Mouse (Mus musculus) E14TG2a.4 (cell line): Measurements from ENCODE around the gene Gbgt1.
"Not testable (repeated sequence)": the region's sequence is repeated elsewhere in the genome, so short reads cannot be mapped to it uniquely, and the experiment has no call there.

Source experiments
- H3K27me3 ChIP-seq: 2 replicates; pipeline ENCODE4 v1.6.1; 2014; ENCODE audit warnings: low read length, control low read depth; ENCODE audit not compliant: insufficient read depth
- H3K36me3 ChIP-seq: 2 replicates; pipeline ENCODE4 v1.6.1; 2014; ENCODE audit warnings: low read length, control low read depth; ENCODE audit not compliant: insufficient read depth
- H3K4me1 ChIP-seq: replicated peaks from 2 replicates; pipeline ENCODE4 v1.6.1; 2014; ENCODE audit warnings: low read depth, low read length, control low read depth
- H3K4me3 ChIP-seq: replicated peaks from 2 replicates; pipeline ENCODE4 v1.5.1; 2014; ENCODE audit warnings: mild to moderate bottlenecking, low read length
- H3K9me3 ChIP-seq: 2 replicates; pipeline ENCODE4 v1.6.1; 2014; ENCODE audit warnings: low read length, control low read depth
- CTCF ChIP-seq: conservative IDR thresholded peaks from 2 replicates; pipeline ENCODE4 v1.5.1; 2014; ENCODE audit warnings: low read length
- NANOG ChIP-seq: IDR thresholded peaks from 2 replicates; pipeline ENCODE4 v1.6.1; 2014; ENCODE audit warnings: borderline replicate concordance, low read length, mixed read lengths
- POU5F1 ChIP-seq: IDR thresholded peaks from 2 replicates; pipeline ENCODE4 v1.6.1; 2014; ENCODE audit warnings: low read length, borderline replicate concordance

Gbgt1 gene

GRCm38 (mm10) chr2:28467860-28468485 lies 28.7 kb upstream of the Gbgt1 start, which contains the start of gene Mrps2:
Gene Mrps2, plus strand, starts transcription at chr2:28468066.
- TF ChIP-seq POU5F1, result no peak
- no peak for TF ChIP-seq NANOG
- 0 out of 2 replicates have a peak, but pooled peaks have one; percentile 8 for TF ChIP-seq CTCF
- H3K27me3 ChIP-seq, result peaks cover 3% of the 10 kb centered on the region; the same call in 1 of the 2 replicates
- H3K4me1 ChIP-seq, result peaks cover 73% of the 10 kb centered on the region
- no peaks in the 10 kb centered on the region for H3K9me3 ChIP-seq
- peaks cover 41% of the 10 kb centered on the region for H3K36me3 ChIP-seq
- H3K4me3 ChIP-seq, result peak within 1 kb of the TSS; percentile 99

- peak overlapping the region; percentile 99 for H3K4me3 ChIP-seq
- H3K27me3 ChIP-seq, result peaks cover 3% of the 10 kb centered on the region; the same call in 1 of the 2 replicates
- no peaks in the 10 kb centered on the region for H3K9me3 ChIP-seq
- TF ChIP-seq CTCF (no peak), POU5F1 (no peak), NANOG (no peak)
- H3K4me1 ChIP-seq, result peaks cover 71% of the 10 kb centered on the region
- H3K36me3 ChIP-seq, result peaks cover 41% of the 10 kb centered on the region
Measured at GRCm38 (mm10) chr2:28468486-28469225, 28.0 kb upstream of the Gbgt1 start.

GRCm38 (mm10) chr2:28469461-28469860 lies 27.2 kb upstream of the Gbgt1 start:
- Histone ChIP-seq H3K9me3 (no peaks in the 10 kb centered on the region), H3K36me3 (peaks cover 41% of the 10 kb centered on the region), H3K27me3 (peaks cover 3% of the 10 kb centered on the region; the same call in 1 of the 2 replicates), H3K4me1 (peaks cover 68% of the 10 kb centered on the region), H3K4me3 (peak overlapping the region; percentile 99)
- TF ChIP-seq POU5F1, result no peak

- TF ChIP-seq POU5F1, result no peak
- TF ChIP-seq NANOG, result no peak
- no peak for TF ChIP-seq CTCF
- peaks cover 57% of the 10 kb centered on the region for H3K4me1 ChIP-seq
- no peaks in the 10 kb centered on the region for H3K9me3 ChIP-seq
- peak overlapping the region; percentile 99 for H3K4me3 ChIP-seq
- H3K36me3 ChIP-seq, result peaks cover 41% of the 10 kb centered on the region
- H3K27me3 ChIP-seq, result no peaks in the 10 kb centered on the region
Measured at GRCm38 (mm10) chr2:28470591-28470990, 26.1 kb upstream of the Gbgt1 start.

- H3K4me3 ChIP-seq, H3K27me3 ChIP-seq, H3K9me3 ChIP-seq: not testable (repeated sequence)
- Histone ChIP-seq H3K36me3 (peaks cover 41% of the 10 kb centered on the region), H3K4me1 (peaks cover 49% of the 10 kb centered on the region)
Measured at GRCm38 (mm10) chr2:28472011-28472410, 24.7 kb upstream of the Gbgt1 start.

- H3K27me3 ChIP-seq, H3K4me3 ChIP-seq, H3K9me3 ChIP-seq, H3K36me3 ChIP-seq: not testable (repeated sequence)
- peaks cover 31% of the 10 kb centered on the region for H3K4me1 ChIP-seq
Measured at GRCm38 (mm10) chr2:28477993-28478392, 18.7 kb upstream of the Gbgt1 start.

GRCm38 (mm10) chr2:28479208-28480204 lies 17.2 kb upstream of the Gbgt1 start:
- Histone ChIP-seq H3K4me1 (peaks cover 28% of the 10 kb centered on the region), H3K27me3 (no peaks in the 10 kb centered on the region), H3K9me3 (no peaks in the 10 kb centered on the region), H3K4me3 (peak overlapping the region; percentile 75), H3K36me3 (peaks cover 6% of the 10 kb centered on the region; the same call in 1 of the 2 replicates)
- TF ChIP-seq NANOG (no peak), POU5F1 (no peak), CTCF (no peak)

GRCm38 (mm10) chr2:28483861-28484260 lies 12.8 kb upstream of the Gbgt1 start:
- H3K4me1 ChIP-seq, result peaks cover 16% of the 10 kb centered on the region
- H3K9me3 ChIP-seq, result peaks cover 3% of the 10 kb centered on the region; the same call in 1 of the 2 replicates
- no peaks in the 10 kb centered on the region for H3K27me3 ChIP-seq
- no peak overlapping the region for H3K4me3 ChIP-seq
- no peak for TF ChIP-seq NANOG
- TF ChIP-seq POU5F1, result no peak
- TF ChIP-seq CTCF, result no peak
- H3K36me3 ChIP-seq, result peaks cover 6% of the 10 kb centered on the region; the same call in 1 of the 2 replicates

- H3K27me3 ChIP-seq, result no peaks in the 10 kb centered on the region
- H3K9me3 ChIP-seq, result peaks cover 36% of the 10 kb centered on the region
- no peaks in the 10 kb centered on the region for H3K36me3 ChIP-seq
- peaks cover 16% of the 10 kb centered on the region for H3K4me1 ChIP-seq
- H3K4me3 ChIP-seq, result no peak overlapping the region
- no peak for TF ChIP-seq NANOG
- TF ChIP-seq POU5F1, result no peak
- TF ChIP-seq CTCF, result no peak
Measured at GRCm38 (mm10) chr2:28494521-28494920, 2.2 kb upstream of the Gbgt1 start.
